Mouse (Mus musculus) olfactory bulb, adult 2 months (tissue): ENCODE results near the gene Manba.

Source experiments
- CTCF ChIP-seq: fragments of 200-500 bp; IDR thresholded peaks from 2 replicates; pipeline ENCODE4 v1.5.1; 2012; ENCODE audit warnings: low read depth, mild to moderate bottlenecking, low read length, moderate library complexity; ENCODE audit not compliant: insufficient read depth
- POLR2A ChIP-seq: fragments of 200-500 bp; IDR thresholded peaks from 2 replicates; pipeline ENCODE4 v1.6.1; 2012; ENCODE audit warnings: mild to moderate bottlenecking, low read depth, low read length, moderate library complexity; ENCODE audit not compliant: insufficient read depth

- TF ChIP-seq CTCF: no peak
- TF ChIP-seq POLR2A: no peak
Measured at GRCm38 (mm10) chr3:135468402-135468801, 17.0 kb upstream of the Manba start.
